ENCODE assay signal across 21 mouse cellular contexts in genomic region chr4:151720722-151721467, GRCm38 (mm10).
DNase-seq lines count a peak whose midpoint lies in the region; ATAC-seq and TF ChIP-seq lines count a peak whose summit lies in the region.
"Had no signal": no experiment of that assay in that cellular context is flagged by ENCODE, and none has a peak within 500 bp of the region (broad histone marks: within the 10 kb centered on the region; RNA-seq: fewer than 3 reads in every experiment).

No protein-coding gene starts in this region.

- H3K36me3 ChIP-seq in forebrain, embryonic 12.5 days (replicated peaks): no peaks in the 10 kb centered on the region
- no peaks in the 10 kb centered on the region for H3K36me3 ChIP-seq in forebrain, postnatal 0 days (ENCODE audit: insufficient read depth)
- H3K36me3 ChIP-seq in liver, embryonic 15.5 days (replicated peaks): no peaks in the 10 kb centered on the region
- no peaks in the 10 kb centered on the region for H3K36me3 ChIP-seq in liver, embryonic 11.5 days (ENCODE audit: control insufficient read depth, insufficient read depth, low read length)
- H3K36me3 ChIP-seq in forebrain, embryonic 16.5 days (ENCODE audit: control insufficient read depth, insufficient read depth): no peaks in the 10 kb centered on the region
- H3K36me3 ChIP-seq in neural tube, embryonic 15.5 days: no peaks in the 10 kb centered on the region
- H3K36me3 ChIP-seq: heart, embryonic 10.5 days; midbrain, embryonic 12.5 days had no signal

- H3K4me3 ChIP-seq in forebrain, embryonic 12.5 days (replicated peaks): no peak overlapping the region
- no peak overlapping the region for H3K4me3 ChIP-seq in forebrain, postnatal 0 days (ENCODE audit: low read depth, low read length)
- H3K4me3 ChIP-seq in liver, embryonic 15.5 days (replicated peaks): no peak overlapping the region
- no peak overlapping the region for H3K4me3 ChIP-seq in liver, embryonic 11.5 days (ENCODE audit: low read depth, low read length)
- H3K4me3 ChIP-seq in forebrain, embryonic 16.5 days (replicated peaks; ENCODE audit: low read length): no peak overlapping the region
- no peak overlapping the region for H3K4me3 ChIP-seq in neural tube, embryonic 15.5 days (replicated peaks)
- H3K4me3 ChIP-seq: heart, embryonic 10.5 days; midbrain, embryonic 12.5 days had no signal

- DNase-seq in forebrain, postnatal 0 days: no peak
- DNase-seq in liver, embryonic 11.5 days (ENCODE audit: low spot score): no peak
- no peak for DNase-seq in kidney, adult 11 months
- DNase-seq in T-cell, adult 2 months (ENCODE audit: low spot score): no peak
- DNase-seq: adrenal gland, postnatal 10 days; cerebellum, adult 11-12 months; cerebellum, postnatal 14 days; embryo, embryonic 11 days; kidney, adult 2 months; kidney, postnatal 14 days; left cerebral cortex, postnatal 4 days; liver; lung, embryonic 14.5 days; lung, postnatal 36 days; thymus, postnatal 36 days had no signal

- whole genome bisulfite sequencing in forebrain, embryonic 12.5 days: 73% methylated on average over 15 of the region's 15 CpGs
- WGBS in forebrain, postnatal 0 days: 59% methylated on average over 15 of the region's 15 CpGs
- 70% methylated on average over 15 of the region's 15 CpGs for WGBS in liver, embryonic 15.5 days (ENCODE audit: insufficient replicate concordance)
- 77% methylated on average over 15 of the region's 15 CpGs for WGBS in liver, embryonic 11.5 days
- 62% methylated on average over 15 of the region's 15 CpGs for WGBS in forebrain, embryonic 16.5 days
- 75% methylated on average over 15 of the region's 15 CpGs for WGBS in neural tube, embryonic 15.5 days

- H3K9me3 ChIP-seq in forebrain, embryonic 12.5 days: no peaks in the 10 kb centered on the region
- no peaks in the 10 kb centered on the region for H3K9me3 ChIP-seq in forebrain, postnatal 0 days (ENCODE audit: low read length)
- H3K9me3 ChIP-seq in liver, embryonic 15.5 days (replicated peaks): no peaks in the 10 kb centered on the region
- no peaks in the 10 kb centered on the region for H3K9me3 ChIP-seq in liver, embryonic 11.5 days (ENCODE audit: control insufficient read depth, low read length)
- no peaks in the 10 kb centered on the region for H3K9me3 ChIP-seq in forebrain, embryonic 16.5 days (ENCODE audit: control insufficient read depth, low read length)
- H3K9me3 ChIP-seq in neural tube, embryonic 15.5 days (replicated peaks): no peaks in the 10 kb centered on the region
- H3K9me3 ChIP-seq: heart, embryonic 10.5 days; midbrain, embryonic 12.5 days had no signal

- peaks cover 27% of the 10 kb centered on the region for H3K4me1 ChIP-seq in forebrain, embryonic 12.5 days
- 0 out of 2 replicates have a peak, but pooled peaks cover 6% of the 10 kb centered on the region for H3K4me1 ChIP-seq in forebrain, postnatal 0 days (ENCODE audit: insufficient read depth)
- peaks cover 69% of the 10 kb centered on the region for H3K4me1 ChIP-seq in liver, embryonic 15.5 days (replicated peaks)
- H3K4me1 ChIP-seq in liver, embryonic 11.5 days (replicated peaks; ENCODE audit: control insufficient read depth, insufficient read depth, low read length): peaks cover 11% of the 10 kb centered on the region
- peaks cover 15% of the 10 kb centered on the region for H3K4me1 ChIP-seq in forebrain, embryonic 16.5 days (replicated peaks; ENCODE audit: control insufficient read depth, insufficient read depth, low read length)
- H3K4me1 ChIP-seq in neural tube, embryonic 15.5 days: peaks cover 45% of the 10 kb centered on the region

- peak; percentile 65 for ATAC-seq in forebrain, embryonic 12.5 days (ENCODE audit: low FRiP score)
- ATAC-seq in forebrain, postnatal 0 days: no peak
- ATAC-seq in liver, embryonic 15.5 days (ENCODE audit: insufficient read depth): no peak
- ATAC-seq in liver, embryonic 11.5 days (replicated peaks; ENCODE audit: low FRiP score): no peak
- ATAC-seq in forebrain, embryonic 16.5 days: peak; percentile 59
- 0 out of 2 replicates have a peak, but pooled peaks have one; percentile 32 for ATAC-seq in neural tube, embryonic 15.5 days (ENCODE audit: low FRiP score)

- TF ChIP-seq CTCF in forebrain, postnatal 0 days (IDR thresholded peaks at IDR 0.05; ENCODE audit: low read depth): no peak

- peak overlapping the region; percentile 44 for H3K27ac ChIP-seq in forebrain, embryonic 12.5 days
- no peak overlapping the region for H3K27ac ChIP-seq in forebrain, postnatal 0 days (ENCODE audit: low read depth, low read length)
- H3K27ac ChIP-seq in liver, embryonic 15.5 days (replicated peaks): peak overlapping the region; percentile 98
- no peak overlapping the region for H3K27ac ChIP-seq in liver, embryonic 11.5 days (ENCODE audit: low read depth, low read length)
- peak overlapping the region; percentile 29; the same call in 1 of the 2 replicates for H3K27ac ChIP-seq in forebrain, embryonic 16.5 days (ENCODE audit: low read length)
- H3K27ac ChIP-seq in neural tube, embryonic 15.5 days (replicated peaks): peak overlapping the region; percentile 33
- H3K27ac ChIP-seq: heart, embryonic 10.5 days; midbrain, embryonic 12.5 days had no signal

- H3K4me2 ChIP-seq in forebrain, embryonic 12.5 days: no peak overlapping the region
- H3K4me2 ChIP-seq in forebrain, postnatal 0 days (ENCODE audit: low read depth): no peak overlapping the region
- H3K4me2 ChIP-seq in liver, embryonic 15.5 days: no peak overlapping the region
- H3K4me2 ChIP-seq in liver, embryonic 11.5 days: no peak overlapping the region
- H3K4me2 ChIP-seq in forebrain, embryonic 16.5 days (ENCODE audit: low read length): no peak overlapping the region
- H3K4me2 ChIP-seq in neural tube, embryonic 15.5 days: no peak overlapping the region
- H3K4me2 ChIP-seq: lung, embryonic 14.5 days; midbrain, embryonic 12.5 days had no signal

- no peak overlapping the region for H3K9ac ChIP-seq in forebrain, embryonic 12.5 days
- H3K9ac ChIP-seq in forebrain, postnatal 0 days: no peak overlapping the region
- no peak overlapping the region for H3K9ac ChIP-seq in liver, embryonic 15.5 days
- H3K9ac ChIP-seq in liver, embryonic 11.5 days (ENCODE audit: low read depth, low read length): no peak overlapping the region
- H3K9ac ChIP-seq in forebrain, embryonic 16.5 days (replicated peaks; ENCODE audit: low read depth, low read length): no peak overlapping the region
- H3K9ac ChIP-seq in neural tube, embryonic 15.5 days (replicated peaks): no peak overlapping the region
- H3K9ac ChIP-seq: lung, embryonic 14.5 days; midbrain, embryonic 12.5 days had no signal

- H3K27me3 ChIP-seq in forebrain, embryonic 12.5 days: no peaks in the 10 kb centered on the region
- H3K27me3 ChIP-seq in forebrain, postnatal 0 days (ENCODE audit: insufficient read depth, low read length): no peaks in the 10 kb centered on the region
- H3K27me3 ChIP-seq in liver, embryonic 15.5 days: no peaks in the 10 kb centered on the region
- H3K27me3 ChIP-seq in liver, embryonic 11.5 days (replicated peaks; ENCODE audit: control insufficient read depth, insufficient read depth, low read length): no peaks in the 10 kb centered on the region
- no peaks in the 10 kb centered on the region for H3K27me3 ChIP-seq in forebrain, embryonic 16.5 days (replicated peaks; ENCODE audit: control insufficient read depth, insufficient read depth, low read length)
- H3K27me3 ChIP-seq in neural tube, embryonic 15.5 days (replicated peaks): no peaks in the 10 kb centered on the region
- H3K27me3 ChIP-seq: midbrain, embryonic 12.5 days had no signal

Comparison
In these comparisons a context has a peak if more than half of its experiments do, and no peak if none do; other contexts are left out.
1. ATAC-seq: peak in forebrain, embryonic 12.5 days (single experiment), forebrain, embryonic 16.5 days (single experiment) and neural tube, embryonic 15.5 days (single experiment); none in forebrain, postnatal 0 days (single experiment), liver, embryonic 15.5 days (single experiment) and liver, embryonic 11.5 days (single experiment).
2. H3K27ac ChIP-seq: peak in forebrain, embryonic 12.5 days (single experiment), liver, embryonic 15.5 days (single experiment), forebrain, embryonic 16.5 days (single experiment) and neural tube, embryonic 15.5 days (single experiment); none in forebrain, postnatal 0 days (single experiment) and liver, embryonic 11.5 days (single experiment).